In genomic region chr10:14034790-14035189, GRCm38 (mm10) we compare ENCODE assay signal across 22 mouse cellular contexts.
A peak's percentile ranks its signal among the peaks of the same experiment; 100 is the strongest.
DNase-seq lines count a peak whose midpoint lies in the region; ATAC-seq and TF ChIP-seq lines count a peak whose summit lies in the region.
"Had no signal": no experiment of that assay in that cellular context is flagged by ENCODE, and none has a peak within 500 bp of the region (broad histone marks: within the 10 kb centered on the region; RNA-seq: fewer than 3 reads in every experiment).

No protein-coding gene starts in this region.

- no peak overlapping the region for H3K4me3 ChIP-seq in kidney, adult 2 months (ENCODE audit: insufficient read depth, low read depth, low read length)
- H3K4me3 ChIP-seq in forebrain, embryonic 12.5 days (replicated peaks), result no peak overlapping the region
- H3K4me3 ChIP-seq: forebrain, embryonic 10.5 days; liver, embryonic 12.5 days; midbrain, embryonic 13.5 days had no signal

- 46% methylated on average over 7 of the region's 7 CpGs for WGBS in kidney, adult 2 months
- 88% methylated on average over 7 of the region's 7 CpGs for WGBS in forebrain, embryonic 12.5 days

- no peak overlapping the region for H3K27ac ChIP-seq in kidney, adult 2 months (ENCODE audit: insufficient read depth, low read depth, low read length)
- H3K27ac ChIP-seq in forebrain, embryonic 12.5 days, result no peak overlapping the region
- H3K27ac ChIP-seq: forebrain, embryonic 10.5 days; liver, embryonic 12.5 days; midbrain, embryonic 13.5 days had no signal

- no peak for TF ChIP-seq POLR2A in kidney, adult 2 months (IDR thresholded peaks at IDR 0.05; ENCODE audit: low read depth, low read length)

- no peak overlapping the region for H3K4me2 ChIP-seq in forebrain, embryonic 12.5 days
- H3K4me2 ChIP-seq: heart, embryonic 11.5 days; liver, embryonic 12.5 days; midbrain, embryonic 13.5 days had no signal

- H3K4me1 ChIP-seq in kidney, adult 2 months (ENCODE audit: control insufficient read depth, insufficient read depth, low read length), result peaks cover 5% of the 10 kb centered on the region
- no peaks in the 10 kb centered on the region for H3K4me1 ChIP-seq in forebrain, embryonic 12.5 days
- H3K4me1 ChIP-seq: forebrain, embryonic 10.5 days; liver, embryonic 12.5 days; midbrain, embryonic 13.5 days had no signal

- H3K27me3 ChIP-seq in kidney, adult 2 months (replicated peaks; ENCODE audit: control insufficient read depth, insufficient read depth, low read length), result no peaks in the 10 kb centered on the region
- no peaks in the 10 kb centered on the region for H3K27me3 ChIP-seq in forebrain, embryonic 12.5 days
- H3K27me3 ChIP-seq: liver, embryonic 12.5 days; midbrain, embryonic 13.5 days had no signal

- no peak for TF ChIP-seq CTCF in kidney, adult 2 months (conservative IDR thresholded peaks at IDR 0.05; ENCODE audit: insufficient read depth, insufficient read length, low read depth, low read length)

- peak; percentile 40 for ATAC-seq in CD4-positive, CD25-positive, alpha-beta regulatory T cell, adult 4 months
- peak; percentile 55; the same call in 1 of the 2 replicates for ATAC-seq in monocyte, adult 5-6 weeks (replicated peaks; ENCODE audit: insufficient number of reproducible peaks, low FRiP score, low TSS enrichment, poor library complexity, severe bottlenecking)
- ATAC-seq in forebrain, embryonic 12.5 days (ENCODE audit: low FRiP score), result no peak
- ATAC-seq: forebrain, postnatal 0 days; hindbrain, embryonic 16.5 days; intestine, postnatal 0 days; liver, embryonic 12.5 days; midbrain, embryonic 13.5 days had no signal

- no peak overlapping the region for H3K9ac ChIP-seq in forebrain, embryonic 12.5 days
- H3K9ac ChIP-seq: forebrain, postnatal 0 days; liver, embryonic 12.5 days; midbrain, embryonic 13.5 days had no signal

- no peaks in the 10 kb centered on the region for H3K9me3 ChIP-seq in forebrain, embryonic 12.5 days
- H3K9me3 ChIP-seq: forebrain, embryonic 10.5 days; liver, embryonic 12.5 days; midbrain, embryonic 13.5 days had no signal

- peak; percentile 46 for DNase-seq in kidney, adult 2 months
- no peak for DNase-seq in kidney, postnatal 10 days
- DNase-seq in A20 (ENCODE audit: low read depth, low spot score), result peak; percentile 41
- DNase-seq in adipocyte (ENCODE audit: low spot score), result no peak
- DNase-seq: adrenal gland, adult 8-10 months; cerebellum, adult 18-20 months; cerebellum, postnatal 14 days; forebrain, postnatal 0 days; layer of hippocampus, postnatal 36 days; lung, adult 18-20 months; lung, postnatal 14 days; right cerebral cortex, postnatal 14 days; thymus, postnatal 14 days had no signal

- no peaks in the 10 kb centered on the region for H3K36me3 ChIP-seq in kidney, adult 2 months (ENCODE audit: control insufficient read depth, insufficient read depth, low read length)
- H3K36me3 ChIP-seq in forebrain, embryonic 12.5 days (replicated peaks), result no peaks in the 10 kb centered on the region
- H3K36me3 ChIP-seq: forebrain, embryonic 10.5 days; liver, embryonic 12.5 days; midbrain, embryonic 13.5 days had no signal

Comparison
In these comparisons a context has a peak if more than half of its experiments do, and no peak if none do; other contexts are left out.
1. DNase-seq: peak in kidney, adult 2 months (single experiment) and A20 (single experiment); none in kidney, postnatal 10 days (single experiment) and adipocyte (single experiment).